Mouse (Mus musculus) embryo, embryonic 11 days (tissue): ENCODE measurements around the gene A730049H05Rik.

Experiments
- DNase-seq: peaks from one replicate; pipeline ENCODE4 v3.0.0-alpha.2; 2015

A730049H05Rik gene

DNA sequence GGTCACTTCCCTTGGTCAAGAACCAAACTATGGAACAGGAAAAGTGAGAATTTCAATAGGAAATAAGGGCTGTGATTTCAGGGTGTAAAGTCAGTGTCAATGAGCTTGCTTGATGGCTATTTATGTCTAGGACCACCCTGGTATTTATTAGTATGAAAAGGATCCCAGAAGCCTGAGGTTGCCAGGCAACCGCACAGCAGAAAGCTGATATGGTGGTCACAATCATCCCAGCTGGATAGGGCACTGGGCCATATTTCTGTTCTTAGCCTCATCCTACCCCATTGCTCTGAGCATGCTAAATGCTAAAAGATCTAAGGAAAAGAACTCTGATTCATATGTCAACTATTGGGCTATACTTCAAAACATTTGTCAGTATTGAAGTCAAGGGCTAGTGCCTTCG is 14.8 kb downstream of the A730049H05Rik start:
- DNase-seq = no peak

DNA sequence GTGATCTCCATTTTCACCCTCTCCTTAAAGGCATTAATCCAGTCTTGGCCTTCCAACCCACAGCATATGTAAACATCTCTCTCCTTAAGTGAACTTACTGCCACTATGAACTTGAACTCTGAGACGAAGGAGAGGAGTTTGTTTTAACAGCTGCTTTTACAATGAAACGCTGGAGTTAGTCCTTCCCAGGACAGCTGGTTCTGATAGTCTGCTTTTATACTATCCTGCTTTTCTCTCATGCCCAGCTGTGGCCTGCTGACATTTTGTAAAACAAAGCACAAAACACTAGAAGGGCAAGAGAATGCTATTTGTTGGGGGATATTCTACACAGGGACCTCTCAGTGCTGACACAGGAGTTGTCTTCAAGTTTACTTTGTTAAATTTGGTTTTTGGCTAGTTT is 25.7 kb downstream of the A730049H05Rik start:
- peak; percentile 46 for DNase-seq

DNA sequence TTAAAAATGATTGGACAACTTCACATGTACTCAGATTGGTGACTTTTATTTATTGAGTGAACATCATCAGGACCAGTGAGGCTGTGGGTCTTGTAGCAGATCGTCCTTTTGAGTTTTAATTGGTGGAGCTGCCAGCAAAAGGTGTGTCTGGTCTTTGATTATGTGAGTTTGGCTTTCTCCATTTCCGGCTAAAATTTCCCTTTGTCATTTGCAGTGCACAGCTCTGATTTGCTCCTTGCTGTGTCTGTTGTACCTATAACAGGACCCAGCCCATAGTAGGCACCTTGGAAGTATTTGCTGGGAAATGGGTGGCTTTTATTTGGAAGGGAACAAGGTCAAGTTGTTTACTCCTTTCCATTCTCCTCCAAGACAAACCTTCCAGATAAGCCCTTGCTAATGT is 27.2 kb downstream of the A730049H05Rik start:
- DNase-seq = no peak

DNA sequence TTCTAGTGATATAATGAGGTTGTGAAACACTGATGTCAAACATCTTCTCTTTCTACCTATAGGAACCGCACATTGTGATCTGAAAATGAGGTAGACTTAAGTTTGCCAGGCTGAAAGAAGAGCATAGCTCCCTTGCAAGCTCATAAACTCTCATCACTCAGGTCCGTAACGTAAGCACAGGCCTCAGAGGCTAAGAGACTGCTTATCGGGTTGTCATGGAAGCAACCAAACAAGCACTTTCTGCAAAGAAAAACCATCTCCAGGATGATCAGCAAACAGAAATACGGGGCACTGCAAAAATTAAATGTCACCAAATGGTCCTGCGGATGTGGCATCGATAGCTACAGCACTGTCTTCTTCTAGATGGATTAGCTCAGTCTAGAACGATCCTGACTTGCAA is 29.6 kb downstream of the A730049H05Rik start:
- DNase-seq = no peak

DNA sequence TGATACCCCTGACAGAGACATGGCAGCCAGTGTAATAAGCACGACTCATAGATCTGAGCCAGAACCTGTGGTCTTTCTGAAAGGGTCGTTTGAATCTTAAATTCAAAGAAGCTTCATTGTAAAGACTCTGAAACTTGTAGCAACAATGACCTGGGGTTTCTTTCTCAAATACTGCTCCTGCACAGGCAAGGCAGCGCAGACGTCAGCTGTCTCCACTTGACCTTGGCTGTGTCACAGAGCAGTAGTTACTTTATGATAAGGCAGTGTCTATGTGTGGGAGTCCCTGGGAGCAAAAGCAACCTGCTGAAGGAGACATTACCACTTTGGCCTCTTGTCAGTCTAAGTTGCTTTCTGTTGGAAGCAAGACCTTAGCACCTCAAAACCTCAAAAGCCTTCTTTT is 30.3 kb downstream of the A730049H05Rik start:
- DNase-seq = no peak

DNA sequence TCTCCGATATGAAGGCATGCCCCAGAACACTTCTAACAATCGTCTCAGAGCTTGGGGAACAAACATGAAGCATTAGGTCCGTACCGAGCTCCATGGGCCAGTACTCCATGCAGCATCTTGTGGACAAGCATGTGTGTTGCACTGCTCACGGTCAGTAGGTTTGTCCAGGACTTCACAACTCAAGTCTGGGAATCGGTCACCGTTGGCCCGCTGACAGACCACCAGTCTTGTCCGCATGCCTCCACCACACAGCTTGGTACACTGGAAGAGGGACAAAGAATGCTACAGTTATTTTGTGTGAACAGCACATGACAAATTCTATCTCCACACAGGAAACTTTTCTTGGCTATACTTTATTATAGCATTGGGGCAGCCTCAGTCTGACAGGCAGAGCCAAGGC is 32.9 kb downstream of the A730049H05Rik start:
- no peak for DNase-seq

DNA sequence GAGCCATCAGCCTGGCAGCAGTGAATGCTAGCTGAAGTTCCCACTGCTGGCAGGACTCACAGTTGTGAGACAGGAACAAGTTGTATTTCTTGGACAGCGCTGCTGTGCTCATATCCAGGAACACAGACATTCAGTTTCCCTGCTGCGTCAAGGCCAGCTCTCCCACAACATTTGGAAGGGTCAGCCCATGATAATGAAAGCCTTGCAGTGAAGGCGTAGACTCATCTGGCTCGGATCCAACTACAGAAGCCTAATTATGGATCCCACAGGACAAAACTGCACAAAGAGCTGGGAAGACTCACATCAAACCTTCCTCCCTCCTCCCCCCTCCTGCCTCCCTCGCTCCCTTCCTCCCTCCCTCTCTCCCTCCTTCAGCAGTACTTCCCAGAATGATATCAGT is 34.0 kb downstream of the A730049H05Rik start:
- peak; percentile 35 for DNase-seq

DNA sequence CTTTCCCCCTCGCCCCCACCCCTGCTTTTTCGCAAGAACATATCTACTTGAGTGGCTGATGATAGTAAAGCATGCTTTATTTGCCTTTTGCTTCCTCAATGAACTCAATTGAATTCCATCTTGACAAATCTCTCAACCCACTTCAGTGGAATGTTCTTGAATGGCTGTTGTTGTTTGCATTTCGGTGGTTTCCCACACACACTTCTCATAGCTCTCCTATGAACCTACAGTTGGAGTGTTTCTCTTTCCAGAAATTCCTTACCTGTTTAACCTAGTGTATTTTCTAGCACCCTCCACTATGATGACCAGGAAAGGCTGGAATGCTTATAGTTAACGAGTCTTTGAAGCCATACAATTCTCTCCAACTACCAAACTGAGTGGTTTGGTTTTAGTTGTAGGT is 38.6 kb downstream of the A730049H05Rik start:
- DNase-seq = no peak

DNA sequence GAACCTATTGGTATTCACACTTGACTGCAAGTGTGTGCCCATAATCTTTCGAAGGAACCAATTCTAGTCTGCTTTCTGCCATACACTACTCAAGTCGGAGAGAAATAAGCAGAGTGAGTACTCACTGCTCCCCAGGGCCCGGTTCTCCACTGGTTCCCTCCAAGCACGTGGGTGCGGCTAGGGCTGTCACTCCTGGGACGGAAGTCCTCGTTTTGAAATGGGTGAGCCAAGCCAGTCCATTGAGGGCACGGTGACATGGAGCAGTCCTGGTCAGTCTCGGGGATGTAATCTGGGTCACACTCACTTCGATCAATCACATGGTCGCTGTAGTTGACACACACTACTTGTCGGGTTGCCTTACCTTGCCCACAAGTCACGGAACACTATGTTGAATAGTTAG is 41.5 kb downstream of the A730049H05Rik start:
- no peak for DNase-seq

DNA sequence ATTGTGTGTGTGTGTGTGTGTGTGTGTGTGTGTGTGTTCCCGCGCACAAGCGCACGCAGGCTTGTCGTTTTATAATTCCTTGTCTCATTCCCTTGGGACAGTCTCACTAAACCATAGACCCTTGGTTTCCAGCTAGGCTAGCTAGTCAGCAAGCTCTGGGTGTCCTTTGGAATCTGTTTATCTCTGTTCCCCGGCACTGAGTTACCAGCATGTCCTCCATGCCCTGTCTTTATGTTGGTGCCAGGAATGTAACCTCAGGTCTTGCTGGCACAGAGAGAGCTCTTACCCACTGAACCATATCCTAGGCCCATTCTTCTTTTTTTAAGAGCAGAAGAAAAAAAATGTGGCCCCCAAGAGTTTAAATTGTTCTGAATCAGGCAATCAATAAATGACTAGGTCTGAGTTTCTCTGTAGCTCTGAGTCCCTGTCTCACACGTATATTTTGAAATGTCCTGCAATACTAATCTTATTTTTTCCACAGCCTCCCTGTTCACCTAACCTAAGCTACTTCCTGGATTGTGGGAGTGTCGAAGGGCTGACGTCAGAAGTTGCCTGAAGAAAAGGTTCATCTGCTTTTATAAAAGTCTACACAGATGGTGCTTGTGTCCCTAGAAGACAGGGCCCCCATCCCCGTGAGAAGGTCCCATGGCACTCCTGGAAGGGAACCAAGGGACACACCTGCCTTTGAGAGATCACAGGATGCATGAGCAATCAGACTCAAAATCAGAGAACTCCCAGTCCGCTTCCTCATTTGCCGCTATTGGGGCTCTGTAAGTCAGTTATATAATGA is 42.6 kb downstream of the A730049H05Rik start:
- no peak for DNase-seq

DNA sequence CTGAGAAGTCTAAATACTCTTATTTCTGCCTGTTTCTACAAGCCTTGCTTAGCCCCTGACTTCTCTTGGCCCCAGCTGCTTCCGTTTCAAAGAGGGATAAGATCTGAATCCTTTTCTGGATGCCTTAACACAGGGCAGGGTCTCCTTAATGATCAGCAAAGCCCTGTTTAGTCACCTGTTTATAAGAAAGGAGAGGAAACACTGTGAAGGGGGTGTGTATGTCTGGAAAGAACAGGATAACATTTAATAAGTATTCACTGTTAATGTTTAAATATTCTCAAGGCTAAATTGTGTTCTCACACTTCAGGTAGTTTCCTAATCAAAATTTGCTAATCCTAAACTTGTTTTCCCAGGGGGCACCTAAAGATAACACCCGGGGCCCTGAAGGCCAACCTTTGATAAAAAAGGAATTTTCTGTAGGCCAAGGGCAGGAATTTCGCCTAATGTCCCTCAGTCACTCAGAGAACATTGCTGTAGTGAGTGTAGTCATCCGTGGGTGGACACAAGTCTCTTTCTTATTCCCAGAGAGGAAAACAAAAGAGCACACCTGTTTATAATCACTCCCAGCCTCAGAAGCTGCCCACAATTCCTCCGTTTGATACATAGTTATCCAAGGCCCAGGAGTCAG is 44.1 kb downstream of the A730049H05Rik start:
- DNase-seq = no peak

DNA sequence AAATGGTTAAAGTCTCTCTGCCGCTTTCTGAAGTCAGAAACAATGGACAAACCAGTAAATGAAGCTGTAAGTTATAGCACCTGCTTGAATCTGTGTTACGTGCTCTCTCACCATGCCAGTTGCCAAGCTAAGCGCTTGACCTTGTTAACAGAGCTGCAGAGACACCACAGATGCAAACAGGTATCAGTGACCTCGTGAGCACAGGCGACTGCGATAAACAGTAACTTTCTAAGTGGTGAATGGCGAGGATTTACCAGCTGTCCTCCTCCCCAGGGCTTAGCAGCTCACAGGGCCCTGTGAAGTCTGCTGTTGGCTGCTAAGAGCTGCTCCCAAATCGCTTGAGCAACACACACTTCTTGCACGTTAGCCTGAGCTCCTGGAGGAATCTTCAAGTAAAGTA is 46.3 kb downstream of the A730049H05Rik start:
- DNase-seq = no peak

DNA sequence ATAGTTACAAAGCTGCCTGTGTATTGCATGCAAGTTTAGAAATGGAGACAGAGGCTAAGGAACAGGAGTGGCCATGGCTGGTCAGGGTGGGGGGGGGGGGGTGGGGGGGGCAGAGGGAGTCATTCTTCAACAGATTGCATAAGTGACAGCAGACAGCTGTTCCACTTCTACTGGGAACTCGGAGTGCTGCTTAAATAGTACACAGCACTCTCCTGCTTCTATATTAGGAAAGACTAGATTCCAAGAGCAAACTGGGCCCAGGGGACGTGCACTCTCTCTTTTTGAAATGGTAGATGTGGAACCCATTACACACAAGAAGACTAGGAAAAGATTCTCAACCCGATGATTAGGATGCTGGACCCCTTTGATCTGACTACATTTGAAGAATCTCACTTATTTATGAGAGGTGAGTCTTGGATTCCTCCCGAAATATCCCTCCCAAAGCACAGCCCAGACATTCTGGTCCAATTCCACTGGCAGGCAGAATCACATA is 52.9 kb downstream of the A730049H05Rik start, which contains the start of gene Gm15737:
Gene Gm15737, plus strand, starts transcription at position 269 of the 493 bp plus-strand sequence.
- DNase-seq = peak; percentile 31

DNA sequence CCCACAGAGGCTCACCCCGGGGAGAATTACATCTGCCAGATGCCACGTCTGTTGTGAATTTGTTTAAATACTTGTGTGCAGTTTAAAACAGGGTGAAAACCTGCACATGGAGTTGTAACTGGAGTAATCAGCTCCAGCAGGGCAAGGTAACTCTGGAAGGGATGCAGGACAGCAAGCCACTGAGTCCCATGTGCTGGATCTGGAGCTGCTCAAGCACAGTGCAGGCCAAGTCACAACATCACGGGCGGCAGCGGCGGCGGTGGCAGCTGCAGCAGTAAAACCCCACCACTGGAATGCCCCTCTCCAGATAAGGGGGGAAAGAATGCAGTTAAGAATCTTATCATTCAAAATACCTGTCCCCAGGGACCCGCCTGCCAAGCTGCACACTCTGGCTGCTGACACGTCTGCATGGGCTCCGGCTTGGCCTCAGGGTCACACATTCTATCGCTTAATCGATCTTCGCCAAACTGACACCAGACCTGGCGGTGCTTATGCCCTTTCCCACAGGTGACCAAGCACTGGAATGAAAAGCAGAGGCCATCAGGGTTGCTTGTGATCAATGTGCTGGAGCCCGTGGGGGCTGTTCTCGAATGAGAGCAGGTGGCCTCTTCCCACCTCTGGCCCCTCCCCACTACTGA is 53.4 kb downstream of the A730049H05Rik start:
- DNase-seq = peak; percentile 62

DNA sequence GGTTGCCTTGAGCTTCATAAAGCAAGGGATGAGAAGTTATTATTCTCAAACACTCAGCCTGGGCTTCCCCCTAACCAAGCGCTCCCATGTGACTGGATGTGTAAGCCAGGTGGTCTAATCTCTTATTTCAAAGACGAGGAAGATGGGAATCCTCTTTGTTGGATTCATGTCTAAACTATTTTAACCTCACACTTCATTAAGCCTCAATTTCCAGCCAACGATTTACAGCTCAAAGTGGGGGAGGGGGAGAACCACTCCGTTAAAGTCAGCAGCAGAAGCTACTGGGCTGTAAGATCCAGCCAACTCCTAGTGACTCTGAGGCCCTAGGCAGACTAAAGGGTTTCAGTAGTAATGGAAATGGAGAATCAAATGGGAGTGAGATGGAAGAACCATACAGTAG is 55.5 kb downstream of the A730049H05Rik start:
- DNase-seq = no peak

DNA sequence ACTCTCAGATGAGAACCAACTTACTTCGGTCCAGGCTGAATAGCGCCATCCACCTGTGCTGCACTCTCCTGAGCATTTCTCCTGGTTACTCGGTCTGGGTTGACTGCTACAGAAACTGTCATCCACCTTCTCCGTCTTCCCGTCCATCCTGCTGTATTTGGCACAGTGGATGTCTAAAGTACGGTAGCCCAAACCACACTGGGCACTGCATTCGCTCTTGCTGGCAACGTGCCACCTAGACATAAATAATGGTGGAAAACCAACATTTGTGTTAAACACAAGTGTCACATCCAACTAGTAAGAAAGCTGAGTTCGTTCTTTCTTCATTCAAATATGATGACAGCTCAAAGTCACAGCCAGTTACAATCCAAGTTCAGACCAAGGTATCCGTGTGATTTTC is 56.5 kb downstream of the A730049H05Rik start:
- DNase-seq = no peak

DNA sequence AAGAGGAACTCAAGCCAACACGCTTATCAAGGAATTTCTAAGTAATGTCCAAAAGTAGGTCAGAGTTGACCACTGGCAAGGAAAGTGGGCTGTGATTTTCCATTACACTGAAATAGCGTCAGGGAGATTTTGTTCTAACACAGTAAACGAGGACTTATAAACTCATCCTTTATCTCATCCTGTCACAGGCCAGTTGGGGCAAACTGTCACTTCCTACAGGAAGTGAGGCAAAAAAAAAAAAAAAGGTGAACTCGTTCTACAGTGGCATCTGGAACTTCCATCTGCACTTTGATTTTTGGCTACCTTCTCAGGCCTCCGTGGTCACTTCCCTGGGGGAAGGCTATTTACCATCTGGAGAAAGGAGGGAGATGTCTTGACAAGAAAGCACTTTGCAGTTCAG is 58.6 kb downstream of the A730049H05Rik start:
- no peak for DNase-seq

DNA sequence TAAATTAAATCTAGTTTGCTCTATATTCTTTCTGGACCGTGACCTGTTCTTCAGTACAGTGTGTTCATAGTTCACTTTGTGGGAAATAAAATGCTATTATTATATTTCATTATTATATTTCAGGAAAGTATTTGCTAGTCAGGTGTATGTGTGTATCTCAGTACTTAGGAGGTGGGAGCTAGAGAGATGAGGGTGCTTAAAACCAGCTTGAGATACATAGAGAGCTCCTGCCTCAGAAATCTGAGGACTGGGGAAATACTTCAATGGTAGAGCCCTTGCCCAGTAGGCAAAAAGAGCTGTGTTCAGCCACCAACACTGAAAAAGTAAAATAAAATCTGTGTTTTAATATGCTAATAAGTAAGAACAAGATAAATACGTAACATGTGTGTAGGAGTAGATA is 59.1 kb downstream of the A730049H05Rik start:
- DNase-seq = no peak

DNA sequence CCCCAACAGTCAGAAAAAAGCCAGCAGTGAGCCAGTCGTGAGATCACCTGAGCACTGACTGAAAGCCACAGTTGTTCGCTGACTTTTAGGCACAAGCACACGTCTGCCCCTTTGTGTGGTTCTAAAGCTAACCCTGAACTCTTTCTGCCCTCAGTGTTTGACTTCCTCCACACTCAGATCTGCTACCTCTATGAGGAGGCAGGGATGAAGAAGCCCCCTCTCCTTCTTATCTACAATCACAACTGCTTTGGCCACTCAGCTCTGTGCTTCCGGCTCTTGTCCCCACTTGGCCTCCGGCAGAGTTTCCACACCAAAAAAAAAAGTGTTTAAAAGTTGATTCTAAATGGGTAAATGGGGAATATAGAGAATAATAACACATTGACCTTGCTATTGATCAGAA is 59.8 kb downstream of the A730049H05Rik start:
- no peak for DNase-seq

DNA sequence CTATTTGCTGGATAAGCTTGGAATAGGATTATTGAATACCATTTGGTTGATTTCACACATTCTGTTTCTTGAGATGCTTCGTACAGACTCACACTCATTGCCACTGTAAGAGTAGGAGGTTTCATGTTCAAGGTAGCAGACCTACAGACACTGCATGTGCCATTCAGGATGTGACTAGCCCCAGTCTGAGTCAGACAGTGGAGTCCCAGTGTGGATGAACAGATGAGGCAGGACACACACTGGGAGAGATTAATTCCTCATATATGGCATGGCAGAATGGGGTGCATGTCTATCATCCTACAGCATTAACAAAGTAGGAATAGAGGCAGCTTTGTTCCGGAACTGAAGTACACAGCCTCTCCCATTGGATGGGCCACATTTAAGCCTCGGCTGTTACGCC is 61.0 kb downstream of the A730049H05Rik start:
- no peak for DNase-seq

DNA sequence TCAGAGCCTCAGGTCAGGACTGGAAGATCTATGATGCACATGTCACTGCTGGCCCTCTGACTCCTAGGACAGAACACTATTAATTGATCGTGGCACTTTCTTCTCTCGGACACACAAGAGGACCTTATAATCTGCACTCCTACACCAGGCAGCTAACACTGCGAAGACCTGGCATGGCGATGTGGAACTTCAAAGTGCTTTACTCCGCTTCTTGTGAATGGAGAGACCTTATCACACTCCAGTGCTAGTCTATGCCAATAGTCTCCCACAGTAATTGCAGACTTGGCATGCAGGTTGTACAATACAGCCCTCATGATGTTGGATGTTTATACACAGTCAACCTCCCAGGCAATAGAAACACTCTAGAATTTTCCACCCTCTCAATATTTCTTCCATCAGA is 62.5 kb downstream of the A730049H05Rik start:
- no peak for DNase-seq

DNA sequence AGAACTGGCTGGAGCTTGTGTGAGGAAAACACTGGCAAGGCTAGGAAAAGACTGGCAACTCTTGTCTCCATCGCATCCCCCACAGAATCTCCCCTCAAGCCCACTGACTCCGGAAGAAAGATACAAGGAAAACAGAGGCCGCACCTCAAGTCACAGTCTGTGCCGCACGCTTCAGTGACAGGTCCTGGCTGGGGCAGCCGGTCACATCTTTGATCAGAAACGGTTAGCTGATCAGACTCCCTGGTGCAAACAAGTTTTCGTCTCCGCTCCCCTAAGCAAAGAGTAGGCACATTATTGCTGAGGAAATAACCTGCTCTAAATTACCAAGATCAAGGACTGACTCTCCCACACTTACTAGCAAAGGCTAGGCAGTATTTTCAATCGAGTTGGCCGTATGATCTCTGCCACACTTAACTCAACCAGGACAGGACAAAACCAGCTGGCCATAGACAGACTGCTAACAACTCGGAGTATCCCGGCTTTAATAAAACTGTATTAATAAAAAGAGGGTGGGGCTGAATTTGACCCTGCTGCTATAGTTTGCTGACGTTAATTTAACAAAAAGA is 63.5 kb downstream of the A730049H05Rik start:
- no peak for DNase-seq

DNA sequence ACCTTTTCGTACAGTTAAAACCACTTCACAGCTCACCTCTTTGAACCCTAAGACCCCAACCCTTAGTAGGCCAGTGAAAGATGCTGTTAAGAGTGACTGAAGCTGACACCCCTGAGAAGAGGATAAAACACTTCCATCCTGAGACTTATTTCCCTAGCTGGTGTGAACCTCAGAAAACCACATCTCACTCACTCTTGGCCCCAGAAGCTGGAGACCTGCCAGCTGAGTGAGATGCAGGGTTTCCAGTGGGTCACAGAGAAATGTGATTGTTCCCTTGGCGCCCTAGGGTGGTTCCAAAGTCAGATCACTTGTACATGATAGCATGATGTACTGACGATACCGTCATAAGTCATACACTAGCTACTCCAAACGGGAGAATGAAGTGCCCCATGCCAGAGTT is 66.2 kb downstream of the A730049H05Rik start:
- DNase-seq = no peak
